Mouse (Mus musculus): ENCODE measurements around the gene 4930426L09Rik.

4930426L09Rik gene

GRCm38 (mm10) chr2:19011443-19011842, 13.3 kb downstream of the 4930426L09Rik start:
- DNase-seq (ENCODE audit: low read depth, low spot score), result no peak

- DNase-seq (ENCODE audit: low read depth, low spot score), result no peak
Observed at GRCm38 (mm10) chr2:19016348-19016747, 18.2 kb downstream of the 4930426L09Rik start.

GRCm38 (mm10) chr2:19016839-19017238, 18.7 kb downstream of the 4930426L09Rik start:
- DNase-seq (ENCODE audit: low read depth, low spot score), result no peak

GRCm38 (mm10) chr2:19018034-19018433, 19.9 kb downstream of the 4930426L09Rik start:
- no peak for DNase-seq (ENCODE audit: low read depth, low spot score)

- no peak for DNase-seq (ENCODE audit: low read depth, low spot score)
Observed at GRCm38 (mm10) chr2:19024807-19025206, 26.7 kb downstream of the 4930426L09Rik start.

- no peak for DNase-seq (ENCODE audit: low read depth, low spot score)
Observed at GRCm38 (mm10) chr2:19037430-19037829, 39.3 kb downstream of the 4930426L09Rik start.

GRCm38 (mm10) chr2:19037907-19038570, 39.9 kb downstream of the 4930426L09Rik start:
- no peak for DNase-seq (ENCODE audit: low read depth, low spot score)

- no peak for DNase-seq (ENCODE audit: low read depth, low spot score)
Observed at GRCm38 (mm10) chr2:19048225-19048624, 50.1 kb downstream of the 4930426L09Rik start.

GRCm38 (mm10) chr2:19049341-19049740, 51.2 kb downstream of the 4930426L09Rik start:
- DNase-seq (ENCODE audit: low read depth, low spot score), result no peak

Data from retina, postnatal 7 days (tissue).